Mouse (Mus musculus): ENCODE results near the gene Coq4. TPM values are rescaled to one million over a fixed set of nuclear protein-coding genes. Genes with fewer than 3 reads are reported as not detected.
"Not testable (repeated sequence)": the region's sequence is repeated elsewhere in the genome, so short reads cannot be mapped to it uniquely, and the experiment has no call there.

The Coq4 gene
- polyA plus RNA-seq, 1 experiment from 2014 or later: 29.7 TPM

GRCm38 (mm10) chr2:29767976-29768709 lies 19.1 kb upstream of the Coq4 start:
- WGBS: 61% methylated on average over 11 of the region's 11 CpGs
- no peak for ATAC-seq (ENCODE audit: low FRiP score, low read depth)
- Histone ChIP-seq H3K36me3 (peaks cover 9% of the 10 kb centered on the region), H3K4me2 (replicated peaks) (no peak overlapping the region), H3K27me3 (no peaks in the 10 kb centered on the region; the same call in 1 of the 2 replicates), H3K4me3 (no peak overlapping the region), H3K9me3 (no peaks in the 10 kb centered on the region), H3K4me1 (no peaks in the 10 kb centered on the region), H3K27ac (no peak overlapping the region), H3K9ac (no peak overlapping the region; the same call in 1 of the 2 replicates)

- H3K4me3 ChIP-seq: no peak overlapping the region
- WGBS: 64% methylated on average over 9 of the region's 9 CpGs
- no peak overlapping the region for H3K4me2 ChIP-seq (replicated peaks)
- peaks cover 16% of the 10 kb centered on the region for H3K36me3 ChIP-seq
- no peaks in the 10 kb centered on the region for H3K4me1 ChIP-seq
- no peaks in the 10 kb centered on the region for H3K27me3 ChIP-seq
- ATAC-seq (ENCODE audit: low FRiP score, low read depth): no peak
- no peaks in the 10 kb centered on the region for H3K9me3 ChIP-seq
- H3K27ac ChIP-seq: no peak overlapping the region
- H3K9ac ChIP-seq: no peak overlapping the region
Observed at GRCm38 (mm10) chr2:29768901-29769300, 18.4 kb upstream of the Coq4 start.

DNA sequence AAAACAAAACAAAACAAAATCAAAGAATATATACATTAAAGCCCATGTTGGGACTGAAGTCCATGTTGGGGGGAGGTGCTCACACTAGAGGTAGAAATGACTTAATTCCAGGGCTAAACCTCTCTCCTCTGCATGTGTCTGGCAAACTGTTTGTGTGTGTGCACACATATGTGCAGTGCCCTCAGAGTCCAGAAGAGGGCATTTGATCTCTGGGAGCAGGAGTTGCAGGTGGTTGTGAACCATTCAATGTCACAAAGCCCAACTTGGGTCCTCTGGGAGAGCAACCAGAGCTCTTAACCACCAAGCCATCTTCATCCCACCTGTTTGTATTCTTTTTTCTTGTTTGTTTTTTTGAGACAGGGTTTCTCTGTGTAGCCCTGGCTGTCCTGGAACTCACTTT lies 17.1 kb upstream of the Coq4 start:
- peaks cover 25% of the 10 kb centered on the region for H3K36me3 ChIP-seq
- H3K27me3 ChIP-seq: no peaks in the 10 kb centered on the region
- no peak overlapping the region for H3K4me3 ChIP-seq
- no peak for ATAC-seq (ENCODE audit: low FRiP score, low read depth)
- H3K9ac ChIP-seq: no peak overlapping the region
- H3K4me1 ChIP-seq: no peaks in the 10 kb centered on the region
- H3K4me2 ChIP-seq (replicated peaks): no peak overlapping the region
- H3K27ac ChIP-seq: no peak overlapping the region
- H3K9me3 ChIP-seq: no peaks in the 10 kb centered on the region

DNA sequence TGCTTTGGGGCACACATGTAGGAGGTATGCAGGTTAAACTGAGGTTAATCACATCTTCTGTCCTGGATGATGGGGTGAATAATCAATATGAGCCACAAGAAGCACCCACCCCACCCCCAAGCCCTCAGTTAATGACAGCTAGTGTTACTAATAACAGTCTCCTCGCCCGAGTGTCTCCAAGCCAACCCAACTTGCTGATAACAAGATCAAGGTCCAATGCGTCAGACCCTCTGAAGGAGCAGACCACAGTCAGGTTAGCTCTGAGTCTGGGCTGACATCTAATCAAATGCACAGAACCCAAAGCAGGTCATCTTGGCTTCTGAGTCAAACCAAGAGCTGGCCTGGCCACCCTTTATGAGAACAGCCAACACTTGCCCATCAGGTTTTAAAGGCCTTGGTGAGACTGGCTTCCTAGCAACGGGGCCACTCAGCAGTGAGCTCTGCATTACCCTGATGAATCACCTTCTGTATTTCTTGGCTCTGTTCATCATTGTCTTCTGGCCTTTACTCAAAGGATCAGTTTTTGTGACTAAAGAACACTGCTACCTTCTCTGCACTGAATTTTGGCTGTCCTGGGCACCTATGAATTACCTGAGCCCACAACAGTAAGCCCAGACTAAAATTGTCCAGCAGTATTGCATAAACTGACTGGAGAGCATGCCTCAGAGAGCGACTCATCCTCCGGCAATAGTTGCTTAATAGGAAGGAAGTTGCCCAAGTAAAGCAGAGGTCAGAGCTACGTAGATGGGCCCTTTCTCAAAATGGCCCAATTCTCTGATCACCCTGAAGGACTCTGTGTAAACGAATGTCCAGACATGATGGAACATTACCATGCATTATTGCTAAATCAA lies 15.5 kb upstream of the Coq4 start:
- no peak overlapping the region for H3K27ac ChIP-seq
- ATAC-seq (ENCODE audit: low FRiP score, low read depth): no peak
- H3K27me3 ChIP-seq: no peaks in the 10 kb centered on the region
- no peaks in the 10 kb centered on the region for H3K4me1 ChIP-seq
- WGBS: 82% methylated on average over 8 of the region's 8 CpGs
- H3K4me2 ChIP-seq (replicated peaks): no peak overlapping the region
- H3K36me3 ChIP-seq: peaks cover 38% of the 10 kb centered on the region
- no peak overlapping the region for H3K9ac ChIP-seq
- H3K4me3 ChIP-seq: no peak overlapping the region
- no peaks in the 10 kb centered on the region for H3K9me3 ChIP-seq

DNA sequence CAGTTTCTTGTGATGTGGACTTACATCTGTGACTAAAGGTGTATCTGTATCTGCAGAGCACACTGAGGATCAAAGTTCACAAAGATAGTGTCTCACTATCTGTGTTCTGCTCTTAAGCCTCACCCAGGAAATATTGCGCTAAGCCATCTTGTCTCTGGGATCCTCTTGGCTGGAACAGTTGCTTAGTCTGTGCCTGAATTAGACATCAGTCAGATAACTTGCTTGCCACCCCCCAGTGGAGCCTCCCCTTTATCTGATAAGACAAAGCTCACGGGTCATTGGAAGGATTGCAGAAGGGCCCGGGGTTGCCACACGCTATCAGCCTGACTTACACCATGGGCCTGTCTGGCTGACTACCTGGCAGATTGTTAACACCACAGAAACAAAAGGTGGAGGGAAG lies 14.0 kb upstream of the Coq4 start:
- no peak for ATAC-seq (ENCODE audit: low FRiP score, low read depth)
- Histone ChIP-seq H3K27me3 (no peaks in the 10 kb centered on the region), H3K4me2 (replicated peaks) (no peak overlapping the region), H3K4me3 (no peak overlapping the region), H3K9ac (no peak overlapping the region), H3K27ac (no peak overlapping the region), H3K4me1 (no peaks in the 10 kb centered on the region), H3K36me3 (peaks cover 53% of the 10 kb centered on the region), H3K9me3 (no peaks in the 10 kb centered on the region)
- WGBS: 93% methylated on average over 4 of the region's 4 CpGs

DNA sequence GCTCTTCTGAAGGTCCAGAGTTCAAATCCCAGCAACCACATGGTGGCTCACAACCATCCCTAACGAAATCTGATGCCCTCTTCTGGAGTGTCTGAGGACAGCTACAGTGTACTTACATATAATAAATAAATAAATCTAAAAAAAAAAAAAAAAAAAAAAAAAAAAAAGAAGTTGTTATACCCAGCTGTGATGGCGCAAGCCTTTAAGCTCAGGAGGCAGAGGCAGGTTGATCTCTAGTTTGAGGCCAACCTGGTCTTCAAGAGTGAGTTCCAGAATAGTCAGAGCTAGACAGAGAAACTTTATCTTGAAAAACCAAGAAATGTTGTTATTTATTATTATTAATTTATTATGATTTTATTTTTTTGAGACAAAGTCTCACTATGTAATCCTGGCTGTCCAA lies 6.0 kb upstream of the Coq4 start:
- not testable (repeated sequence) for H3K4me2 ChIP-seq (replicated peaks); ATAC-seq (ENCODE audit: low FRiP score, low read depth); H3K27ac ChIP-seq; H3K9ac ChIP-seq; H3K4me3 ChIP-seq; H3K27me3 ChIP-seq; H3K4me1 ChIP-seq
- 91% methylated on average over 2 of the region's 2 CpGs for WGBS
- peaks cover 97% of the 10 kb centered on the region for H3K36me3 ChIP-seq
- H3K9me3 ChIP-seq: peaks cover 10% of the 10 kb centered on the region

DNA sequence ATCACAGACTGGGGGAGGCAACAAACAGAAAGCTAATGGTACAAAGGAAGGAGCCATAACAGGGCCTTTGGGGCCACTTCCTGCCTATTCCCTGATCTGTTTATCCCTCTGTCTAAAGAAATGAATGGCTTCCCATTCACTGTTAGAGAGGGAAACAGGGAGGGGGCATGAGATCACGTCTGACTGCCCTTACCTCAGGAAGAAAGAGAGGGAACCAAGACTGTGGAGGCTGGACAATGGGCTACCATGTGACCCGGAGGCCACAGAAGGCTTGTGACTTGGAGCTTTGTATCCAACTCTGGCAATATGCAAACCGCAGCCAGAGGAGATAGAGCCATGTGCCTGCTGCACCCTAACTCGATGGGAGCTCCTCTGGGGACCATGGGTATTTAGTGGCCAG lies 3.0 kb upstream of the Coq4 start:
- Histone ChIP-seq H3K36me3 (peaks cover 68% of the 10 kb centered on the region), H3K9me3 (peaks cover 10% of the 10 kb centered on the region), H3K4me2 (replicated peaks) (no peak overlapping the region), H3K27ac (no peak overlapping the region), H3K9ac (no peak overlapping the region), H3K27me3 (no peaks in the 10 kb centered on the region), H3K4me3 (no peak overlapping the region), H3K4me1 (peaks cover 19% of the 10 kb centered on the region)
- no peak for ATAC-seq (ENCODE audit: low FRiP score, low read depth)
- 88% methylated on average over 4 of the region's 4 CpGs for WGBS

- peak; percentile 89 for ATAC-seq (ENCODE audit: low FRiP score, low read depth)
- no peaks in the 10 kb centered on the region for H3K9me3 ChIP-seq
- no peaks in the 10 kb centered on the region for H3K27me3 ChIP-seq
- WGBS: under 1% methylated on average over 45 of the region's 45 CpGs
- peak within 1 kb of the TSS; percentile 67 for H3K27ac ChIP-seq
- H3K9ac ChIP-seq: peak within 1 kb of the TSS; percentile 77
- peak within 1 kb of the TSS; percentile 65 for H3K4me3 ChIP-seq
- H3K4me2 ChIP-seq (replicated peaks): peak within 1 kb of the TSS; percentile 83
- H3K36me3 ChIP-seq: peaks cover 60% of the 10 kb centered on the region
- H3K4me1 ChIP-seq: peaks cover 19% of the 10 kb centered on the region
Observed at GRCm38 (mm10) chr2:29787937-29788681, 816 bp downstream of the Coq4 start, which contains the start of gene Trub2. Gene Trub2, minus strand, starts transcription at chr2:29788502.

GRCm38 (mm10) chr2:29792772-29793487 lies 5.6 kb downstream of the Coq4 start:
- no peaks in the 10 kb centered on the region for H3K9me3 ChIP-seq
- H3K4me1 ChIP-seq: peaks cover 9% of the 10 kb centered on the region
- H3K36me3 ChIP-seq: peaks cover 57% of the 10 kb centered on the region
- H3K4me2 ChIP-seq (replicated peaks): no peak overlapping the region
- 97% methylated on average over 2 of the region's 2 CpGs for WGBS
- no peak for ATAC-seq (ENCODE audit: low FRiP score, low read depth)
- no peak overlapping the region for H3K9ac ChIP-seq
- H3K4me3 ChIP-seq: no peak overlapping the region
- H3K27me3 ChIP-seq: no peaks in the 10 kb centered on the region
- no peak overlapping the region for H3K27ac ChIP-seq

DNA sequence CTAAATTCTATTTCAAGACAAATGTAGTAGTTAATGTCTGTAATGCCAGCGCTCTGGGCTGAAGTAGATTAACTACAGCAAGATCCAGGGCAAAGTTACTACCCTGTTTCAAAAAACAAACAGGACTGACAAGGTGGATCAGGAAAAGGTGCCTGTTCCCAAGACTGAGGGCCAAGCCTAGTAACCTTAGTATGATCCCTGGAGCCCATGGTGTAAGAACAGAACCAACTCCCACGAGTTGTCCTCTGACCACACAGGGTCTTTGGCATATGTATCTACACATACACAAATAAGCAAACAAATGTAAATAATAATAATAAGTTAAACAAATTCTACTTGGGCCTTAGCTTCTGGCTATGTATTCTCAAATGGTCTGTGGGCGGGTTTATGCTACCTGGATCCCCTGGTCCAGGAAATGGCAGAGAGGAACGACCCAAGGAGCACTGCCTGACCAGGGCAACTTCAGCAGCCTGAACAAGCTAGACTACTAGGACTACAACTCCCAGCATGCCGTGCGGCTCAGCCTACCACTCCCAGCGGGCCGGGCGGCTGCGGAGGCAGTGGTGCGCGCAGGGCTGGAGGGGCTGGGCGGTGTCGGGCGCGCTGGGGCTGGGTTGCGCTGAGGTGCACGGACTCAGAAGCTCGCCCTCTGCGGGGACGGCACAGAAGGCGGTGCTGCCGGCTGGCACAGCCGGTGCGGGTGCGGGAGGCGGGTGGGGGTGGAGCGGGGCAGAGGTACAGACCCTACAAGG lies 15.0 kb downstream of the Coq4 start, which contains the start of gene Slc27a4:
Gene Slc27a4 (plus strand): TSS at position 560 of the 752 bp plus-strand sequence.
- peak; percentile 98 for ATAC-seq (ENCODE audit: low FRiP score, low read depth)
- peaks cover 32% of the 10 kb centered on the region for H3K36me3 ChIP-seq
- 5% methylated on average over 28 of the region's 28 CpGs for WGBS
- H3K4me3 ChIP-seq: peak within 1 kb of the TSS; percentile 89
- H3K9me3 ChIP-seq: no peaks in the 10 kb centered on the region
- peak within 1 kb of the TSS; percentile 76 for H3K27ac ChIP-seq
- H3K9ac ChIP-seq: peak within 1 kb of the TSS; percentile 88
- H3K27me3 ChIP-seq: no peaks in the 10 kb centered on the region
- peak within 1 kb of the TSS; percentile 85 for H3K4me2 ChIP-seq (replicated peaks)
- H3K4me1 ChIP-seq: peaks cover 14% of the 10 kb centered on the region

GRCm38 (mm10) chr2:29802827-29803201 lies 15.5 kb downstream of the Coq4 start:
- no peaks in the 10 kb centered on the region for H3K27me3 ChIP-seq
- ATAC-seq (ENCODE audit: low FRiP score, low read depth): no peak; the same call in none of the 2 replicates

More at GRCm38 (mm10) chr2:29802827-29803201, 15.5 kb downstream of the Coq4 start:
- Histone ChIP-seq H3K4me3 (peak overlapping the region; percentile 89), H3K9me3 (no peaks in the 10 kb centered on the region), H3K9ac (peak overlapping the region; percentile 88), H3K36me3 (peaks cover 37% of the 10 kb centered on the region), H3K27ac (peak overlapping the region; percentile 76), H3K4me1 (peaks cover 14% of the 10 kb centered on the region), H3K4me2 (replicated peaks) (peak overlapping the region; percentile 85)
- 0% methylated on average over 30 of the region's 39 CpGs for WGBS
